Mouse (Mus musculus): Measurements from ENCODE around the gene C1d. TPM values are rescaled to one million over a fixed set of nuclear protein-coding genes. Genes with fewer than 3 reads are reported as not detected.
A peak's percentile ranks its signal among the peaks of the same experiment; 100 is the strongest.

The C1d gene
- polyA plus RNA-seq, 1 experiment: 7.4 TPM

GRCm38 (mm10) chr11:17268801-17269200, 11.4 kb downstream of the C1d start:
- H3K27me3 ChIP-seq (ENCODE audit: control insufficient read depth, insufficient read depth, low read length): no peaks in the 10 kb centered on the region
- H3K4me3 ChIP-seq (ENCODE audit: extremely low read depth, insufficient read depth, insufficient read length): no peak overlapping the region
- peaks cover 7% of the 10 kb centered on the region for H3K36me3 ChIP-seq (ENCODE audit: control insufficient read depth, insufficient read depth, low read length)
- DNase-seq (ENCODE audit: low read depth in 1 of 2, low spot score in 2 of 2): no peak
- H3K4me1 ChIP-seq (ENCODE audit: control insufficient read depth, insufficient read depth, insufficient read length): no peaks in the 10 kb centered on the region
- no peak overlapping the region for H3K27ac ChIP-seq (ENCODE audit: insufficient read depth, low read length)
- WGBS: 95% methylated on average over 1 of the region's 1 CpGs
- TF ChIP-seq POLR2A (IDR thresholded peaks at IDR 0.05; ENCODE audit: low read depth, low read length): no peak

DNA sequence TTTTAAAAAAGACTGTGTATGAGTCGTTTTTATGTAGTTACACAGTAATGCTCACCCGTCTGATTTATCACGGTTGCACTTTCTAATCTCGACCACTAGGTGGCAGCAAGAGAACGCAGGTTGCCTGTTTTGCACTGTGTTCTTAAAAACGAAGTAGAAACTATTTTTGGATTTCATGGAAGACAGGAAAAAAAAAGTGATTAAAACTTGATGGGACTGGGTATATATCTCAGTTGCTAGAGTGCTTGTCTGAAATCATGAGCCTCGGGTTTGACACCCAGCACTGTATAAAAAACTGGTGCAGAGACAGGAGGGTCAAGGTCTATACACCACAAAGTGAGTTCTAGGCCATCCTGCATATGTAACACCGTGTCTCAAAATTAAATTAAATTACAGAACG, 22.6 kb downstream of the C1d start:
- H3K27me3 ChIP-seq (ENCODE audit: control insufficient read depth, insufficient read depth, low read length): no peaks in the 10 kb centered on the region
- no peaks in the 10 kb centered on the region for H3K4me1 ChIP-seq (ENCODE audit: control insufficient read depth, insufficient read depth, insufficient read length)
- H3K36me3 ChIP-seq (ENCODE audit: control insufficient read depth, insufficient read depth, low read length): no peaks in the 10 kb centered on the region
- H3K4me3 ChIP-seq (ENCODE audit: extremely low read depth, insufficient read depth, insufficient read length): no peak overlapping the region
- no peak overlapping the region for H3K27ac ChIP-seq (ENCODE audit: insufficient read depth, low read length)
- peak in 1 of 2 experiments; percentile 6 for DNase-seq (ENCODE audit: low read depth in 1 of 2, low spot score in 2 of 2)
- WGBS: 16% methylated on average over 9 of the region's 9 CpGs
- TF ChIP-seq POLR2A (IDR thresholded peaks at IDR 0.05; ENCODE audit: low read depth, low read length): no peak
- TF ChIP-seq CTCF (IDR thresholded peaks at IDR 0.05; ENCODE audit: extremely low read depth, insufficient read depth, insufficient read length, insufficient replicate concordance): peak; percentile 68; the same call in 1 of the 2 replicates

- H3K4me3 ChIP-seq (ENCODE audit: extremely low read depth, insufficient read depth, insufficient read length): no peak overlapping the region
- peak in 1 of 2 experiments; percentile 17 for DNase-seq (ENCODE audit: low read depth in 1 of 2, low spot score in 2 of 2)
- H3K36me3 ChIP-seq (ENCODE audit: control insufficient read depth, insufficient read depth, low read length): no peaks in the 10 kb centered on the region
- H3K27ac ChIP-seq (ENCODE audit: insufficient read depth, low read length): no peak overlapping the region
- 63% methylated on average over 10 of the region's 10 CpGs for WGBS
- no peak for TF ChIP-seq POLR2A (IDR thresholded peaks at IDR 0.05; ENCODE audit: low read depth, low read length)
- peak; percentile 81 for TF ChIP-seq CTCF (IDR thresholded peaks at IDR 0.05; ENCODE audit: extremely low read depth, insufficient read depth, insufficient read length, insufficient replicate concordance)
- H3K27me3 ChIP-seq (ENCODE audit: control insufficient read depth, insufficient read depth, low read length): no peaks in the 10 kb centered on the region
- H3K4me1 ChIP-seq (ENCODE audit: control insufficient read depth, insufficient read depth, insufficient read length): no peaks in the 10 kb centered on the region
Measured at GRCm38 (mm10) chr11:17284055-17284454, 26.7 kb downstream of the C1d start.

DNA sequence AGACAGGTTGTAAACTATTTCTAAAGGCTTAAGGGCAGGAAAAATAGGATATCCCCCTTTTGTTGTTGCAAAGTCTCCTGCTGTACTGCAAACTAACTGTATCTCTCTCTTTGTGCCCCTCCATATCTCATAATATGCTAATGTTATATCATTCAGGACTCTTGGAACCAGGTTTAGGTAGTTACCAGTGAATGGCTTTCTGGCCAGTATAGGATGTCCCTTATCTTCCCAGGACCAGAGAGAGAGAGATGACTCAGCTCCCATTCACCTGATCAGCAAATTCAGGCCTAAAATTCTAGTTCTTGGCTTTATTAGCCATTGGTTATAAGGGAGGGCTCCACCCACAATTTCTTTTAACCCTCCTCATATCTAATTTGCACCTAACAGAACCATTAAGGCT, 31.5 kb downstream of the C1d start:
- Histone ChIP-seq H3K4me1 (ENCODE audit: control insufficient read depth, insufficient read depth, insufficient read length) (no peaks in the 10 kb centered on the region), H3K27me3 (ENCODE audit: control insufficient read depth, insufficient read depth, low read length) (no peaks in the 10 kb centered on the region), H3K36me3 (ENCODE audit: control insufficient read depth, insufficient read depth, low read length) (no peaks in the 10 kb centered on the region), H3K4me3 (ENCODE audit: extremely low read depth, insufficient read depth, insufficient read length) (no peak overlapping the region), H3K27ac (ENCODE audit: insufficient read depth, low read length) (no peak overlapping the region)
- TF ChIP-seq POLR2A (IDR thresholded peaks at IDR 0.05; ENCODE audit: low read depth, low read length): no peak
- TF ChIP-seq CTCF (IDR thresholded peaks at IDR 0.05; ENCODE audit: extremely low read depth, insufficient read depth, insufficient read length, insufficient replicate concordance): no peak
- no peak for DNase-seq (ENCODE audit: low read depth in 1 of 2, low spot score in 2 of 2)

- WGBS: 70% methylated on average over 8 of the region's 8 CpGs
- Histone ChIP-seq H3K4me3 (ENCODE audit: extremely low read depth, insufficient read depth, insufficient read length) (no peak overlapping the region), H3K27ac (ENCODE audit: insufficient read depth, low read length) (no peak overlapping the region), H3K4me1 (ENCODE audit: control insufficient read depth, insufficient read depth, insufficient read length) (no peaks in the 10 kb centered on the region), H3K27me3 (ENCODE audit: control insufficient read depth, insufficient read depth, low read length) (no peaks in the 10 kb centered on the region), H3K36me3 (ENCODE audit: control insufficient read depth, insufficient read depth, low read length) (no peaks in the 10 kb centered on the region)
- TF ChIP-seq POLR2A (IDR thresholded peaks at IDR 0.05; ENCODE audit: low read depth, low read length) (no peak), CTCF (IDR thresholded peaks at IDR 0.05; ENCODE audit: extremely low read depth, insufficient read depth, insufficient read length, insufficient replicate concordance) (no peak)
- DNase-seq (ENCODE audit: low read depth in 1 of 2, low spot score in 2 of 2): no peak
Measured at GRCm38 (mm10) chr11:17306007-17306891, 48.9 kb downstream of the C1d start.

DNA sequence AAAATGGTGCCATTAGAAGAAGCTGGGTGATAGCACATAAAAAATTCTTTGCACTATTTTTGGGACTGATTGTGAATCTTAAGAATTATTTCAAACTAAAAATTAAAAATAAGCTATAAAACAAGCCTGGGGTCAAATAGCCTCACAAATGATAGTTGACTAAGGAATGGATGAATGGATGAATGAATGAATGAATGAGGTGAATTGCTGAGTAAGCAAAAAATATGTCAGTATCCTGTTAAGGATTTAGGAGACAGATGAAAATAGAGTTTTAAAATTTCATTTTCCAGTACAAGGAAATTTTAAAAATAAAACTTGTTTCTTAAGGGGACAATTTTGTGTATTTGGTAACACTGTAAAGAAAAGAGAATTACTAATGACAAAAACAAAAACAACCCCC, 50.1 kb downstream of the C1d start:
- no peak overlapping the region for H3K4me3 ChIP-seq (ENCODE audit: extremely low read depth, insufficient read depth, insufficient read length)
- H3K27me3 ChIP-seq (ENCODE audit: control insufficient read depth, insufficient read depth, low read length): no peaks in the 10 kb centered on the region
- DNase-seq (ENCODE audit: low read depth in 1 of 2, low spot score in 2 of 2): no peak
- no peaks in the 10 kb centered on the region for H3K36me3 ChIP-seq (ENCODE audit: control insufficient read depth, insufficient read depth, low read length)
- TF ChIP-seq POLR2A (IDR thresholded peaks at IDR 0.05; ENCODE audit: low read depth, low read length) (no peak), CTCF (IDR thresholded peaks at IDR 0.05; ENCODE audit: extremely low read depth, insufficient read depth, insufficient read length, insufficient replicate concordance) (no peak)
- no peak overlapping the region for H3K27ac ChIP-seq (ENCODE audit: insufficient read depth, low read length)
- H3K4me1 ChIP-seq (ENCODE audit: control insufficient read depth, insufficient read depth, insufficient read length): no peaks in the 10 kb centered on the region

Other genes with a start within 250 kb of the C1d start
- 10.2 and 12.4 TPM in 2 replicates for gene Cnrip1, start 206.0 kb upstream of the C1d start, polyA plus RNA-seq (2012; rRNA removed)
- gene Plek, start 205.2 kb upstream of the C1d start, polyA plus RNA-seq (2012; rRNA removed): 10.2 and 11.2 TPM in 2 replicates
- gene Ppp3r1, start 98.3 kb upstream of the C1d start, polyA plus RNA-seq (2012; rRNA removed): 25.6 and 29.7 TPM in 2 replicates
- gene Wdr92, start 75.5 kb upstream of the C1d start, polyA plus RNA-seq (2012; rRNA removed): 3.5 and 4.5 TPM in 2 replicates
- gene Pno1, start 46.0 kb upstream of the C1d start, polyA plus RNA-seq (2012; rRNA removed): 1.7 and 1.8 TPM in 2 replicates